16 mouse cellular contexts compared by ENCODE assay signal in the genomic region with DNA sequence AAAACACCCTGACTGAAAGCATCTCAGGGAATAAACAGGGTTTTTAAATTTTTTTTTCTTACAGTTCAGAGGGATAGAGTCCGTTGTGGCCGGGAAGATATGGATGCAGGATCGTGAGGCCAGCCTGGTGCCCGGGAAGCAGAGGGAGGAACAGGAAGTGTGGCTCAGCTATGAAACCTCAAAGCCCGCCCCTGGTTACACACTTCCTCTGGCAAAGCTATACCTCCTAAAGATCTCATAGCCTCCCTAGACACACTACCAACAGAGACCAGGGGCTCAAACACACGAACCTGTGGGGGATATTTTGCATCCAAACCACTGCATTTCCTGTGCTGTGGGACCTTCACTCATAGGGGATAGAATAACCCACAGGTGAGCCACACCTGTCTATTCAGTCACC.
"Had no signal": no experiment of that assay in that cellular context is flagged by ENCODE, and none has a peak within 500 bp of the region (broad histone marks: within the 10 kb centered on the region; RNA-seq: fewer than 3 reads in every experiment).

No protein-coding gene starts in this region.

- H3K27me3 ChIP-seq: kidney, embryonic 15.5 days; midbrain, embryonic 12.5 days; midbrain, embryonic 15.5 days; neural tube, embryonic 13.5 days had no signal

- H3K4me2 ChIP-seq: kidney, embryonic 15.5 days; lung, embryonic 14.5 days; midbrain, embryonic 12.5 days; midbrain, embryonic 15.5 days; neural tube, embryonic 13.5 days had no signal

- DNase-seq: kidney, adult 8-10 months; kidney, postnatal 10 days; kidney, postnatal 36 days; layer of hippocampus, postnatal 36 days; liver, postnatal 0 days; lung, embryonic 14.5 days; right cerebral cortex, adult 18-20 months; right cerebral cortex, postnatal 14 days; right cerebral cortex, postnatal 4 days; thymus, adult 2 months; thymus, postnatal 25 days had no signal

- H3K36me3 ChIP-seq: kidney, embryonic 15.5 days; midbrain, embryonic 12.5 days; midbrain, embryonic 15.5 days; neural tube, embryonic 13.5 days had no signal

- H3K4me3 ChIP-seq: kidney, embryonic 15.5 days; left cerebral cortex, adult 2 months; midbrain, embryonic 12.5 days; midbrain, embryonic 15.5 days; neural tube, embryonic 13.5 days had no signal
